Mouse (Mus musculus) midbrain, embryonic 11.5 days (tissue): ENCODE data around the gene Rbpms2. TPM values are rescaled to one million over a fixed set of nuclear protein-coding genes. Genes with fewer than 3 reads are reported as not detected.

Source experiments
- ATAC-seq: fragments of 200-750 bp; cut with Nextera tagmentation; 2 replicates; pipeline ENCODE4 v1.8.0; 2017; ENCODE audit warnings: moderate TSS enrichment, moderate library complexity; ENCODE audit not compliant: low FRiP score
- DNase-seq: peaks from one replicate; pipeline ENCODE4 v3.0.0; 2015; ENCODE audit warnings: low spot score; ENCODE audit errors: missing footprints
- H3K27ac ChIP-seq: fragments of 300-500 bp; sonication (generic); 2 replicates; pipeline ENCODE4 v1.5.1; 2014; ENCODE audit warnings: low read depth, low read length
- H3K27me3 ChIP-seq: fragments of 300-500 bp; sonication (generic); 2 replicates; pipeline ENCODE4 v1.6.1; 2014; ENCODE audit warnings: mild to moderate bottlenecking, low read length, moderate library complexity, mixed read lengths; ENCODE audit not compliant: control insufficient read depth, insufficient read depth
- H3K36me3 ChIP-seq: fragments of 300-500 bp; sonication (generic); 2 replicates; pipeline ENCODE4 v1.6.1; 2014; ENCODE audit warnings: mild to moderate bottlenecking, low read length, moderate library complexity, mixed read lengths; ENCODE audit not compliant: control insufficient read depth, insufficient read depth
- H3K4me1 ChIP-seq: fragments of 300-500 bp; sonication (generic); 2 replicates; pipeline ENCODE4 v1.6.1; 2014; ENCODE audit warnings: low read length; ENCODE audit not compliant: control insufficient read depth, insufficient read depth
- H3K4me2 ChIP-seq: fragments of 300-500 bp; sonication (generic); 2 replicates; pipeline ENCODE4 v1.6.1; 2014; ENCODE audit warnings: mild to moderate bottlenecking, moderate library complexity
- H3K4me3 ChIP-seq: fragments of 300-500 bp; sonication (generic); 2 replicates; pipeline ENCODE4 v1.5.1; 2014; ENCODE audit warnings: low read depth, low read length
- H3K9ac ChIP-seq: fragments of 300-500 bp; sonication (generic); 2 replicates; pipeline ENCODE4 v1.6.1; 2014; ENCODE audit warnings: low read length
- H3K9me3 ChIP-seq: fragments of 300-500 bp; sonication (generic); 2 replicates; pipeline ENCODE4 v1.6.1; 2016; ENCODE audit warnings: low read length; ENCODE audit not compliant: control insufficient read depth
- WGBS: fragments of 180-500 bp; shearing (Covaris S2); extraction: QIAGEN DNeasy Blood & Tissue Kit; methylation state at CpG from one replicate; pipeline ENCODE4 v1.1.7; 2014; 5-methylcytosine and 5-hydroxymethylcytosine counted together
- polyA plus RNA-seq: library from polyadenylated mRNA; unstranded; fragments of >200 nt; fragmentation: Nextera tagmentation; extraction: Ambion mirVana; gene quantifications from 2 replicates; pipeline ENCODE4 v1.2.1, GENCODE M21; 2014

The Rbpms2 gene
- polyA plus RNA-seq, 1 experiment from 2014 or later, result 24.0 TPM

DNA sequence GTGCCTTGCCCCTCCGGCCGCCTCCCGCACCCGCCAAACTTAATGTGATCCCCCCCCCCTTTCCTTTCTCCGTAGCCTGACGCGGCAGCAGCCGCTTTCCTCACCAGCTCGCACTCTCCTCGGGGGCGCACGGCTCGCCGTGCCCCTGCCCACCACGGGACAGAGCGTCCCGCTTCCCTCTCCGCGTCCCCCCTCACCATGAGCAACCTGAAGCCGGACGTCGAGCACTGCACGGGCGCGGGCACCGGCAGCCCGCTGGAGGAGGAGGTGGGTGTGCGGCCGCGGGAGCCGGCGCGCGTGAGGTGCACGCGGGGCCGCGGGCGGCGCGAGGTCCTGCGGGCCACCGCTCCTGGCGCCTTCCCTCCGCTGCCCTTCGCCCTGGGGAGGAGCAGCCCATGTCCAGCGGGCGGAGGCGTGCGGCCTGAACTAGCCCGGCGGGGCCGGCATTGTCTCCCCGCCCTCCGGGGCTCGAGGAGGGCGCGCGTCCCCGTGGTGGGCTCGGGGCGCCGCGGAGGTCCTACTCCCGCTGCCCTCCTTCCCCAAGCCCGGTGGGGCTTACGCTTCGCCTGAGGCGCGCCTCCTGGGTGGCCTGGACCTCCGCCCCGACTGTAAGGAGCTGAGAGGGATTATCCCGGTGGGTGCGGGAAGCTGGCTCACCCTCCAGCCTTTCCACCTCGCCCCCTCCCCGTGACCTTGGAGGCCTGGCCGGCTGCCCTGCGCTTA is 1.3 kb downstream of the Rbpms2 start:
- Histone ChIP-seq H3K27ac (peak overlapping the region; percentile 41; the same call in 1 of the 2 replicates), H3K36me3 (no peaks in the 10 kb centered on the region), H3K4me2 (peak overlapping the region; percentile 90), H3K4me1 (peaks cover 19% of the 10 kb centered on the region), H3K4me3 (peak overlapping the region; percentile 63), H3K9me3 (no peaks in the 10 kb centered on the region), H3K9ac (peak overlapping the region; percentile 75), H3K27me3 (peaks cover 30% of the 10 kb centered on the region)
- DNase-seq, result peak; percentile 96
- under 1% methylated on average over 64 of the region's 78 CpGs for WGBS
- ATAC-seq, result peak; percentile 88

DNA sequence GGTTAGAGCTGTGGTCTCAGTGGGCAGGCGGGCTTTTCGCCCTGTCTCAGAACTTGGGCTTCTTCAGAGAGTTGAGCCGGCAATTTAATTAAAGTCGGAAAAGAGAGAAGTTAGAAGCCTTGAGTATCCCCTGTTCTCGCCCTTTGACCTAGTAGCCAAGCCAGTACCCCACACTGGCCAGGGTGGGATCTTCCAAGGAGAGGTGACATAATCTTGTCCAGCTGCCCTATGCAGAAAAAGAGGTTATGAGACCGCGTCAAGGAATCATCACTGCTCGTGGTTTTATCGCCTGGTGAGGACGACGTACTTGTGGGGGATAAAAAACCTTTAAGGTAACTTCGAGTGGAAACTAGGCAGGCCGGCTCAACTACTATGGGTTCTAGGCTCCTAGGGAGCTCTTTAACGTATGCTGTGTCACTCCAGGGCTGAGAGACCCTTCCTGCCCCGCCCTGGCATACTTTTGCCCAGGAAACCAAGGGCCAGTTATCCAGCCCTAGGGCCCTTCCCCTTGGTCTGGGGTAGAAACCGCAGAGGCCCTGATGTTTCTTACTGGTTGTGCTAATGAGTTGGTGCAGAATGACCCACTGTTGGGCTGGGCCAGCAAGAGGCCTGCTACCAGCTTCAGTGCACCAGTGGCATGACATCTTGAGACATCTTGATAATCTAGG is 2.0 kb downstream of the Rbpms2 start:
- ATAC-seq (0 out of 2 replicates have a peak, but pooled peaks have one; percentile 26), DNase-seq (peak; percentile 95)

DNA sequence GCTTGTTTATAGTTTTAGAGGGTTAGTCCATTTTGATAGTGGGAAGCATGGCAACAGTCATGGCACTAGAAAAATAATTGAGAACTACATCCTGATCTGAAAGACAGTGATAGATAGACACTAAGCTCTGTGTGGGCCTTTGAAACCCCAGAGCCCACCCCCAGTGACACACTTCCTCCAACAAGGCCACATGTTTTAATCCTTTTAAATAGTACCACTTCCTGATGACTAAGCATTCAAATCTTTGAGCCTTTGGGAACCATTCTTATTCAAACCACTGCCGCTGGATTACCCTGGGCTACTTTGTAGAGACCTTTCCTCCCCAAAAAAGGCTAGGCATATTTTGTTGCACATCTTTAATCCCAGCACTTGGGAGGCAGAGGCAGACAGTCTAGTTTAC is 6.3 kb downstream of the Rbpms2 start:
- Histone ChIP-seq H3K4me1 (peaks cover 8% of the 10 kb centered on the region), H3K9ac (no peak overlapping the region), H3K36me3 (no peaks in the 10 kb centered on the region), H3K27me3 (peaks cover 10% of the 10 kb centered on the region), H3K4me3 (no peak overlapping the region), H3K9me3 (no peaks in the 10 kb centered on the region), H3K4me2 (no peak overlapping the region), H3K27ac (no peak overlapping the region)
- WGBS, result 51% methylated on average over 1 of the region's 1 CpGs
- ATAC-seq (no peak), DNase-seq (no peak)

More for the DNA sequence above, 2.0 kb downstream of the Rbpms2 start:
- H3K4me2 ChIP-seq, result peak overlapping the region; percentile 90
- H3K9me3 ChIP-seq, result no peaks in the 10 kb centered on the region
- peaks cover 30% of the 10 kb centered on the region for H3K27me3 ChIP-seq
- peak overlapping the region; percentile 75 for H3K9ac ChIP-seq
- peaks cover 19% of the 10 kb centered on the region for H3K4me1 ChIP-seq
- no peak overlapping the region for H3K27ac ChIP-seq
- no peaks in the 10 kb centered on the region for H3K36me3 ChIP-seq
- H3K4me3 ChIP-seq, result peak overlapping the region; percentile 63
- WGBS, result 7% methylated on average over 16 of the region's 16 CpGs

DNA sequence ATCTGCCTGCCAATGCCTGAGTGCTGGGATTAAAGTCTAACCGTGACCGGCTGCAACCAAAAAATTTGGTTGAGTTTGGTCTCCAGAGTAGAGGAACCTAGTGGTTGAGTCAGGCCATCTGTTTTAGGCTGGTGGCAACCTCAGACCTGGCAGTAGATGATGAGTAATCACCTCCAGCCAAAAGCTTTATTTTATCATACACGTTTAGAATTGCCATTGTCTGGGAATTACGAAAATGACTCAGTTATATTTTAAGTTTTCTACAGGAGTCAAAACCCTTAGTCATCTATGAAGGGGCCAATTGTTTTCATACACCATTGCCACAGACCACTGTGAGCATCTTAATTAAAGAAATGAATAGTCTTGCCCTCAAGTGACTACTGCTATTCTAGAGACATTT is 7.5 kb downstream of the Rbpms2 start:
- Histone ChIP-seq H3K27me3 (peaks cover under 1% of the 10 kb centered on the region), H3K4me2 (no peak overlapping the region), H3K9me3 (no peaks in the 10 kb centered on the region), H3K4me3 (no peak overlapping the region), H3K36me3 (no peaks in the 10 kb centered on the region), H3K27ac (no peak overlapping the region), H3K9ac (no peak overlapping the region), H3K4me1 (peaks cover 13% of the 10 kb centered on the region)
- DNase-seq (no peak), ATAC-seq (no peak)
- 87% methylated on average over 4 of the region's 4 CpGs for WGBS

DNA sequence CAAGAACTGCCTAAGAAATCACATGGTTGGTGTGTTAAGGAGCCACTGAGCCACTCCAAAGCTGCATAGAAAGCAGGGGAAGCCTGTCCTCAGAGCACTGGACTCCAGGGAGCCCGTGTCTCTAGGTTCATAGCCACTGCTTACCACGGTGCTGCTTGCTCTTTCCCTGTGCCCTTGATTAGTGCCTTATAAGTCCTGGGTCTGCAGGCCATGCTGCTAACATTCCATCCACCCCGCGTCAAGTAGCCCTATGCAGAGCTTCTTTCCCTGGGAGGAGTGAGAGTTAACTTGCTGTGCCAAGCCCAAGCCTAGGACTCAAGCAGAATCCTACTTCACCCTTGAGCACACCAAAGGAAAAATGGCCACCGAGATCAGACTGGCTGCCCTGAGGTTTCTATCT is 9.6 kb downstream of the Rbpms2 start:
- Histone ChIP-seq H3K9ac (no peak overlapping the region), H3K27me3 (no peaks in the 10 kb centered on the region; the same call in 1 of the 2 replicates), H3K4me3 (no peak overlapping the region), H3K27ac (no peak overlapping the region), H3K36me3 (no peaks in the 10 kb centered on the region), H3K9me3 (no peaks in the 10 kb centered on the region), H3K4me1 (peaks cover 13% of the 10 kb centered on the region), H3K4me2 (no peak overlapping the region)
- 61% methylated on average over 5 of the region's 5 CpGs for WGBS
- DNase-seq, result no peak
- no peak for ATAC-seq

DNA sequence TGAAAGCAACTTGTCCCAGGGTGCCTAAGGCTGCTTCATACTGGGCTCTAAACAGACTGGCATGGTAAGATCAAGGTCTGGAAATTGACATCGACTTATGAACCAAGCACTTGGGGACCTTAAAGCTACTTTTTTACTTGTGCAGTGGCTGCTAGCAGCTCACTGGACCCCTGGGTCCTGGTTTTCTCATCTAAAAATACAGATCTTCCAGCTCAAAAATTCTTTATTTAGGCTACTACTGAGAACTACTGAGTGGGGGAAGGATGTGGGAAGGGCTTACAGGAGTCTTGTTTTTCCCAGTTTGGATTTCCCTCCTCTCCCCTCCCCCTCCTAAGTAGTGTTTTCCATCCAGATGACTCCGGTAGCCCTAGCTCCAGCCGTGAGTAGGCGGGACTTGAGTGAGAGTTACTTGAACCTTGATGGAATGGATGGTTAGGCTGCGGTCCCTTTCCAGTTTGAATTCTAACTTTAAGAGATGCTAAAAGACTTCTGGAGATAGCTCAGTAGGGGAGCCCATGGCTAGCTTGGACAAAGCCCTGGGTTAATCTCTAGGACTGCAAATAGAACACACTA is 11.5 kb downstream of the Rbpms2 start:
- Histone ChIP-seq H3K4me3 (no peak overlapping the region), H3K4me1 (peaks cover 13% of the 10 kb centered on the region), H3K27me3 (no peaks in the 10 kb centered on the region; the same call in 1 of the 2 replicates), H3K4me2 (no peak overlapping the region; the same call in 1 of the 2 replicates), H3K9me3 (no peaks in the 10 kb centered on the region), H3K9ac (0 out of 2 replicates have a peak overlapping the region, but pooled peaks have one; percentile 12), H3K27ac (no peak overlapping the region), H3K36me3 (no peaks in the 10 kb centered on the region)
- no peak for ATAC-seq
- WGBS, result 4% methylated on average over 5 of the region's 5 CpGs
- peak; percentile 89 for DNase-seq

DNA sequence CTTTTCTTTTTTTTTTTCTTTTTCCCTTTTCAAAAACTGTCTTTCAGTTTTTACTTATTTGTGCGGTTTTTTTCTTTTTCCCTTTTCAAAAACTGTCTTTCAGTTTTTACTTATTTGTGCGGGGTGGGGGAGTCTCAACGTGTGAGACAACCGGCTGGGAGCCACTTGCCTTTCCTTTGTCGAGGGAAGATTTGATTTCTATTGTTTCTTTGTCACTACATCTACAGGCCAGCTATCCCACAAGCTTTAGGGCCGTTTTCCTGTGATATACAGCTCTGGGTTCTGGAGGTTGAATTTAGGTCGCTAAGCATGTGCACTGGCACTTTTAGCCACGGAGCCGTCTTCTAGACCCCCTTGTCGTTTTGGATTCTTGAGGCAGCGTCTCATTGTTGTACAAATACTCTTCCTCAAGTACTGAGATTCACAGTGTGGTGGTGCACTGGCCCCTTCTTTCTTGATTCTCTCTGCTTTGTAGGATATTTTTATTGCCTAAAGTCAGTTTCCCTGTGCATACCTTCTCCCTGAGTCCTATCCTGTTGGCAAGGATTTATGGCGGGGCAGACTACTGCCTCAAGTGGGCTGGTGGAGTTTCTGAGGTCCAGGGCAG is 12.1 kb downstream of the Rbpms2 start:
- peak overlapping the region; percentile 25 for H3K4me2 ChIP-seq
- H3K4me3 ChIP-seq, result no peak overlapping the region
- H3K36me3 ChIP-seq, result no peaks in the 10 kb centered on the region
- peak; percentile 90 for DNase-seq
- ATAC-seq, result no peak
- H3K9me3 ChIP-seq, result no peaks in the 10 kb centered on the region
- no peaks in the 10 kb centered on the region; the same call in 1 of the 2 replicates for H3K27me3 ChIP-seq
- peaks cover 13% of the 10 kb centered on the region for H3K4me1 ChIP-seq
- H3K9ac ChIP-seq, result 0 out of 2 replicates have a peak overlapping the region, but pooled peaks have one; percentile 24
- H3K27ac ChIP-seq, result no peak overlapping the region
- 8% methylated on average over 12 of the region's 12 CpGs for WGBS

DNA sequence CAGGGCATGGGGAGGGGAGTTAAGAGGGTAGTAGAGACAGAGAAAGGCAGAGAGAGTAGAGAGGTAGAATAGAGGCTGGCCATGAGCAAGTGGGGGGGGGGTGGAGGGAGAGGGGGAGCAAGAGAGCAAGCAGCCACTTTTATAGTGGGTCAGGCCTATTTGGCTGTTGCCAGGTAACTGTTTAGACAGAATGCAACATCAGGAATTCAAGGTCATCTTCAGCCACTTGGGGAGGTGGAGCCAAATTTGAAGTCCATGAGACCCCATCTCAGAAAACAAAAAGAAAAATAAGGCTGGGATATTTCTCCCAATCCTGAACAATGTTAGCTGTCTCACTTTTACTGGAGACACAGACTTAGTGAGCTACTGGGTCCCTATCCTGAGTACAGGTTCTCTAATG is 13.1 kb downstream of the Rbpms2 start:
- no peaks in the 10 kb centered on the region; the same call in 1 of the 2 replicates for H3K27me3 ChIP-seq
- H3K9ac ChIP-seq, result no peak overlapping the region
- H3K4me2 ChIP-seq, result no peak overlapping the region
- no peaks in the 10 kb centered on the region for H3K9me3 ChIP-seq
- peaks cover 13% of the 10 kb centered on the region for H3K4me1 ChIP-seq
- H3K36me3 ChIP-seq, result no peaks in the 10 kb centered on the region
- no peak overlapping the region for H3K4me3 ChIP-seq
- DNase-seq (no peak), ATAC-seq (no peak)
- H3K27ac ChIP-seq, result no peak overlapping the region
